Mouse (Mus musculus) adrenal gland, adult 2 months (tissue): ENCODE data around the gene Rbl2. TPM values are rescaled to one million over a fixed set of nuclear protein-coding genes. Genes with fewer than 3 reads are reported as not detected.

ENCODE experiments used
- DNase-seq: peaks from one replicate; pipeline ENCODE4 v3.0.0; 2021
- polyA plus RNA-seq: library from polyadenylated mRNA; depleted of rRNA; stranded (reverse); fragments of >200 nt; gene quantifications from 2 replicates; pipeline ENCODE4 v1.2.3, GENCODE M21; 2012; rRNA removed
- total RNA-seq, 2 experiments: library from RNA; stranded (reverse); gene quantifications; 2 replicates each; pipeline ENCODE4 v1.2.3; 2021

The Rbl2 gene
- total and polyA plus RNA-seq, 3 experiments: 21.7 to 51.9 (median 41.8) TPM

GRCm38 (mm10) chr8:91170152-91170551 lies 100.3 kb downstream of the Rbl2 start:
- DNase-seq: no peak

- no peak for DNase-seq
Observed at GRCm38 (mm10) chr8:91170914-91171313, 101.1 kb downstream of the Rbl2 start.

- no peak for DNase-seq
Observed at GRCm38 (mm10) chr8:91171605-91172004, 101.7 kb downstream of the Rbl2 start.

Other genes starting within 250 kb of the Rbl2 start
- 10 to 100 TPM; 76.4 to 95.5 TPM for gene Chd9, start 241.7 kb upstream of the Rbl2 start, total RNA-seq
- gene Chd9, start 241.7 kb upstream of the Rbl2 start, polyA plus RNA-seq: 83.1 and 102 TPM in 2 replicates
- gene Aktip, start 129.9 kb downstream of the Rbl2 start, total RNA-seq: 10 to 100 TPM; 42.6 to 47.5 TPM
- 15.1 and 18.1 TPM in 2 replicates for gene Aktip, start 129.9 kb downstream of the Rbl2 start, polyA plus RNA-seq
- 1 to 10 TPM; 7.2 to 8.1 TPM for gene Rpgrip1l, start 243.2 kb downstream of the Rbl2 start, total RNA-seq
- gene Rpgrip1l, start 243.2 kb downstream of the Rbl2 start, polyA plus RNA-seq: 0.27 and 0.28 TPM in 2 replicates
- gene Fto, start 243.5 kb downstream of the Rbl2 start, total RNA-seq: 10 to 100 TPM; 74.8 to 77.1 TPM
- 19.2 and 22.0 TPM in 2 replicates for gene Fto, start 243.5 kb downstream of the Rbl2 start, polyA plus RNA-seq